Mouse (Mus musculus) midbrain, embryonic 12.5 days (tissue): ENCODE results near the gene Gipc3. TPM values are rescaled to one million over a fixed set of nuclear protein-coding genes. Genes with fewer than 3 reads are reported as not detected.

ENCODE experiments used
- ATAC-seq: fragments of 200-750 bp; cut with Nextera tagmentation; 2 replicates; pipeline ENCODE4 v1.8.0; 2017; ENCODE audit warnings: low read depth, moderate TSS enrichment, moderate library complexity; ENCODE audit not compliant: low FRiP score
- H3K27ac ChIP-seq: fragments of 300-500 bp; sonication (generic); replicated peaks from 2 replicates; pipeline ENCODE4 v1.5.1; 2016; ENCODE audit warnings: mild to moderate bottlenecking
- H3K27me3 ChIP-seq: fragments of 300-500 bp; sonication (generic); 2 replicates; pipeline ENCODE4 v1.6.1; 2016; ENCODE audit warnings: mild to moderate bottlenecking
- H3K36me3 ChIP-seq: fragments of 300-500 bp; sonication (generic); 2 replicates; pipeline ENCODE4 v1.6.1; 2016
- H3K4me1 ChIP-seq: fragments of 300-500 bp; sonication (generic); 2 replicates; pipeline ENCODE4 v1.6.1; 2016
- H3K4me2 ChIP-seq: fragments of 300-500 bp; sonication (generic); replicated peaks from 2 replicates; pipeline ENCODE4 v1.6.1; 2016; ENCODE audit warnings: mild to moderate bottlenecking, moderate library complexity
- H3K4me3 ChIP-seq: fragments of 300-500 bp; sonication (generic); 2 replicates; pipeline ENCODE4 v1.5.1; 2016; ENCODE audit warnings: mild to moderate bottlenecking
- H3K9ac ChIP-seq: fragments of 300-500 bp; sonication (generic); replicated peaks from 2 replicates; pipeline ENCODE4 v1.6.1; 2016; ENCODE audit warnings: mild to moderate bottlenecking, moderate library complexity
- H3K9me3 ChIP-seq: fragments of 300-500 bp; sonication (generic); 2 replicates; pipeline ENCODE4 v1.6.1; 2016; ENCODE audit warnings: mild to moderate bottlenecking
- WGBS: fragments of 180-500 bp; shearing (Covaris S2); methylation state at CpG from one replicate; pipeline ENCODE4 v1.1.7; 2016; 5-methylcytosine and 5-hydroxymethylcytosine counted together
- polyA plus RNA-seq: library from polyadenylated mRNA; unstranded; fragments of >200 nt; fragmentation: Nextera tagmentation; extraction: Ambion mirVana; gene quantifications from 2 replicates; pipeline ENCODE4 v1.2.1, GENCODE M21; 2016

Gipc3 gene
- polyA plus RNA-seq, 1 experiment from 2014 or later = not detected

- Histone ChIP-seq H3K27me3 (peaks cover 37% of the 10 kb centered on the region), H3K4me3 (peak overlapping the region; percentile 71; the same call in 1 of the 2 replicates), H3K4me2 (peak overlapping the region; percentile 99; the same call in 1 of the 2 replicates), H3K9ac (no peak overlapping the region), H3K27ac (no peak overlapping the region), H3K9me3 (no peaks in the 10 kb centered on the region), H3K36me3 (no peaks in the 10 kb centered on the region), H3K4me1 (peaks cover 35% of the 10 kb centered on the region)
- no peak for ATAC-seq
- 58% methylated on average over 12 of the region's 12 CpGs for WGBS
Observed at GRCm38 (mm10) chr10:81356352-81356990, 13.4 kb upstream of the Gipc3 start.

DNA sequence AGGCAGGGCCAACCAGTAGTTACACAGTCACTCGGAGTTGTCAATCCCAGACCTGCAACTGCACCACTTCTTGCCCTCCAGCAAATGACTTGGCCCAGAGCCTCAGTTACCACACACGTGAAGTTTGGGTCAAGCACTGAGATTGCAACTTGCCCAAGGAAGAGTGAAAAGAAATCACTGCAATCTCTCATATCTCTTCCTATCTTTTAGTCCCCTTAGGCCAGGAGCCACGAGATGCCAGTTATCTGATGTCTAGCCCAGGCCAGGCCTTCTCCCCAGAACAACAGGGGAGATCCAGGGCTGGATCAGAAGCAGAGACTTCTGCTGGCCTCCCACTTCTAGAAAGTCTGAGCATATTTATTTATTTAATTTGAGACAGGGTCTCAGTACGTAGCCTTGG, 12.5 kb upstream of the Gipc3 start:
- no peaks in the 10 kb centered on the region for H3K9me3 ChIP-seq
- H3K4me2 ChIP-seq = no peak overlapping the region
- no peak overlapping the region for H3K4me3 ChIP-seq
- no peak for ATAC-seq
- no peaks in the 10 kb centered on the region for H3K36me3 ChIP-seq
- peaks cover 37% of the 10 kb centered on the region for H3K27me3 ChIP-seq
- H3K9ac ChIP-seq = no peak overlapping the region; the same call in 1 of the 2 replicates
- H3K4me1 ChIP-seq = peaks cover 32% of the 10 kb centered on the region
- 88% methylated on average over 4 of the region's 4 CpGs for WGBS
- H3K27ac ChIP-seq = no peak overlapping the region

DNA sequence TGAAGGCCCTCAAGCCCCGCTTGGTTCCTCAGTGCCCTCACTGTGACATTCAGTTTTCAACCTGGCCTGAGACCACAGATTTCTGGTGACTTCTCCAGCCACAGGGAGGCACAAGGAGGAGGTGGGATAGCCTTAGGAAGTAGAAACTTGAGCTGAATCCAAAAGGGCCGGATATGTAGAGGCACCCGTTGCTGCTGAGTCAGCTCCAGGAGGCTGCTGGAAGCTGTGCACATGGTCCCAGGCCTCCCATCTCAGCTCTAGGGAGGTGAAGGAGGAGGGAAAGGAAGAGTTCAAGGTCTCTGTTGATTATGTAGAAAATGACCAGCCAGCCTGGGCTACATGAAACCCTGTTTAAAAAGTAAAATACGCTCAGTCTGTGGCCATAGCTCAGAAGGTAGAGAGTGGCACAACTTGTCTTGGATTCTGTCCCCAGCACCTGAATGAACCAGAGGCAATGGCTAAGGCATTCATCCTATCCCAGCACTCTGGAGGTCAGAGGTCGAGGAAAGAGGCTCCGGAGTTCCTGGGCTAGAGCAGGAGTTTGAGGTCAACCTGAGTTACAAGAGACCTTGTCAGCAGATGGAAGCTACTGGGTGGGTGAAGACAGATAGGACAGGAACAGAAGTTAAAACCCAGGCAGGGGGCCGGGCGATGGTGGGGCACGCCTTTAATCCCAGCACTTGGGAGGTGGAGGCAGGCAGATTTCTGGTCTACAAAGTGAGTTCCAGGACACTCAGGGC, 11.8 kb upstream of the Gipc3 start:
- H3K9ac ChIP-seq = 0 out of 2 replicates have a peak overlapping the region, but pooled peaks have one; percentile 20
- 68% methylated on average over 9 of the region's 9 CpGs for WGBS
- H3K4me2 ChIP-seq = no peak overlapping the region
- H3K4me3 ChIP-seq = no peak overlapping the region
- H3K27ac ChIP-seq = no peak overlapping the region
- H3K27me3 ChIP-seq = peaks cover 37% of the 10 kb centered on the region
- no peaks in the 10 kb centered on the region for H3K36me3 ChIP-seq
- no peaks in the 10 kb centered on the region for H3K9me3 ChIP-seq
- no peak for ATAC-seq
- H3K4me1 ChIP-seq = peaks cover 26% of the 10 kb centered on the region

DNA sequence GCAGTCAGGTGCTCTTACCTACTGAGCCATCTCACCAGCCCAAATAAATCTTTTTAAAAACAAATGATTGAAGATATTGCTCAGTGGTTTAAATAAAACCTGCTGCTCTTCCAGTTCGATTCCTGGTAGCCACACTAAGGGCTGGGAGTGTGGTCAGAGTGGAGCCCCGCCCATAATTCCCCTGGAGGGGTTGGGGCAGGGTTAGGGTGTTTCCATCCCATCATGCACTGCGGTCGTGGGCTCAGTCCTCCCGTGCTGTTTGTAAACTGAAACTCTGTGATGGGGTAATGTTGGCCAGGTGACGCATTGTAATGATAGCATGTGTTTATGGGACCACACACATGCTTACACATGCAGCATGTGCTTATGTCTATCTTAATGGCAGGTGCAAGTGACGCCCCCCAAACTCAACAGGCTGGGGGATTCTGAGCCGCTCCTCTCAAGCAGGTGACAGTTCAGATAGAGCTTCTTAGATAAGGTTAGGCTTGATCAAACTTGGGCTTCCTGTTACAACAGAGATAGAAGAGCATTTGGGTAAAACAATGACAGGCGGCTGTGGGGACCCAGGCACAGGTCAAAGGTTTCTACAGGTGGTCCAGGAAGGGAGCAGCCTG, 8.7 kb upstream of the Gipc3 start:
- Histone ChIP-seq H3K27ac (no peak overlapping the region), H3K36me3 (peaks cover 5% of the 10 kb centered on the region; the same call in 1 of the 2 replicates), H3K4me2 (no peak overlapping the region), H3K27me3 (peaks cover 39% of the 10 kb centered on the region), H3K4me3 (no peak overlapping the region), H3K9me3 (no peaks in the 10 kb centered on the region), H3K4me1 (peaks cover 20% of the 10 kb centered on the region), H3K9ac (no peak overlapping the region)
- WGBS = 31% methylated on average over 9 of the region's 9 CpGs
- no peak for ATAC-seq

- peak within 1 kb of the TSS; percentile 87 for H3K4me2 ChIP-seq
- peaks cover 12% of the 10 kb centered on the region for H3K36me3 ChIP-seq
- peaks cover 25% of the 10 kb centered on the region for H3K4me1 ChIP-seq
- H3K9me3 ChIP-seq = no peaks in the 10 kb centered on the region
- H3K9ac ChIP-seq = peak within 1 kb of the TSS; percentile 70
- WGBS = under 1% methylated on average over 54 of the region's 54 CpGs
- H3K27me3 ChIP-seq = peaks cover 39% of the 10 kb centered on the region
- peak within 1 kb of the TSS; percentile 63 for H3K4me3 ChIP-seq
- H3K27ac ChIP-seq = peak within 1 kb of the TSS; percentile 52
- ATAC-seq = peak; percentile 95
Observed at GRCm38 (mm10) chr10:81350351-81351063, 7.4 kb upstream of the Gipc3 start, which contains the start of gene Hmg20b. Hmg20b (minus strand) TSS chr10:81350480.

GRCm38 (mm10) chr10:81349961-81350350, 6.9 kb upstream of the Gipc3 start:
- Histone ChIP-seq H3K27me3 (peaks cover 40% of the 10 kb centered on the region), H3K4me3 (peak overlapping the region; percentile 63), H3K9ac (peak overlapping the region; percentile 70), H3K4me1 (peaks cover 25% of the 10 kb centered on the region), H3K27ac (peak overlapping the region; percentile 25; the same call in 1 of the 2 replicates), H3K9me3 (no peaks in the 10 kb centered on the region), H3K4me2 (peak overlapping the region; percentile 87), H3K36me3 (peaks cover 17% of the 10 kb centered on the region)
- ATAC-seq = peak; percentile 21; the same call in 1 of the 2 replicates
- under 1% methylated on average over 29 of the region's 29 CpGs for WGBS

DNA sequence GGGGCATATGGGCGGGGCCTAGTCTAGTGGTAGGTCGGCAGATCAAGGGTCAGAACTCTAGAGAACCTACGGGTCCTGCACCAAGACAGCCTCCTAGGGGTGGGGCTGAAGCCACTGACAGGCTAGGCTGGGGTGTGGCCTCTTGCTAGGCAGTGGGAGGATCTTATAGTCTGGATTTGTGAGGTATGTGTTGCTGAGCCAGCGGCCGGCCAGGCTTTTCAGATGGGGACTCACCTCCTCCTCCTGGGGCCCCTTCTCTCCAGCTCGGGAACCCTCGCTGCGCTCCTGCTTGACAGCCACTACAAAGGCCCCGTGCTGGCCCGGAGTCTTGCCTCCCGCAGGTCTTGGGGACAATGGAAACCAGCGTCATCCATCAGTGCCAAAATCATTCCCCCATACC, 6.1 kb upstream of the Gipc3 start:
- Histone ChIP-seq H3K4me1 (peaks cover 25% of the 10 kb centered on the region), H3K36me3 (peaks cover 17% of the 10 kb centered on the region), H3K27ac (0 out of 2 replicates have a peak overlapping the region, but pooled peaks have one; percentile 25), H3K9ac (peak overlapping the region; percentile 70; the same call in 1 of the 2 replicates), H3K27me3 (peaks cover 44% of the 10 kb centered on the region), H3K4me2 (peak overlapping the region; percentile 87), H3K4me3 (peak overlapping the region; percentile 63), H3K9me3 (no peaks in the 10 kb centered on the region)
- WGBS = 5% methylated on average over 9 of the region's 12 CpGs
- no peak for ATAC-seq

GRCm38 (mm10) chr10:81346453-81347067, 3.5 kb upstream of the Gipc3 start:
- H3K4me1 ChIP-seq = peaks cover 32% of the 10 kb centered on the region
- no peak for ATAC-seq
- H3K36me3 ChIP-seq = peaks cover 17% of the 10 kb centered on the region
- H3K27ac ChIP-seq = 0 out of 2 replicates have a peak overlapping the region, but pooled peaks have one; percentile 10
- 6% methylated on average over 54 of the region's 55 CpGs for WGBS
- no peaks in the 10 kb centered on the region for H3K9me3 ChIP-seq
- H3K4me2 ChIP-seq = peak overlapping the region; percentile 46
- peaks cover 69% of the 10 kb centered on the region for H3K27me3 ChIP-seq
- H3K4me3 ChIP-seq = peak overlapping the region; percentile 19
- H3K9ac ChIP-seq = peak overlapping the region; percentile 37; the same call in 1 of the 2 replicates

GRCm38 (mm10) chr10:81345162-81345534, 2.1 kb upstream of the Gipc3 start:
- 87% methylated on average over 4 of the region's 4 CpGs for WGBS
- Histone ChIP-seq H3K27me3 (peaks cover 81% of the 10 kb centered on the region), H3K9me3 (no peaks in the 10 kb centered on the region), H3K4me1 (peaks cover 32% of the 10 kb centered on the region), H3K4me2 (no peak overlapping the region), H3K4me3 (no peak overlapping the region), H3K27ac (no peak overlapping the region), H3K36me3 (peaks cover 17% of the 10 kb centered on the region), H3K9ac (no peak overlapping the region)
- ATAC-seq = no peak

GRCm38 (mm10) chr10:81344421-81345161, 1.5 kb upstream of the Gipc3 start:
- WGBS = 53% methylated on average over 8 of the region's 8 CpGs
- Histone ChIP-seq H3K4me1 (peaks cover 29% of the 10 kb centered on the region), H3K27me3 (peaks cover 81% of the 10 kb centered on the region), H3K9me3 (no peaks in the 10 kb centered on the region), H3K4me2 (no peak overlapping the region), H3K4me3 (no peak overlapping the region), H3K27ac (no peak overlapping the region), H3K36me3 (peaks cover 17% of the 10 kb centered on the region), H3K9ac (no peak overlapping the region)
- no peak for ATAC-seq
